Mouse (Mus musculus) kidney, postnatal 4 days (tissue): Measurements from ENCODE around the gene Gm49601.
A peak's percentile ranks its signal among the peaks of the same experiment; 100 is the strongest.

Experiments
- DNase-seq, 2 experiments: peaks; one replicate each; pipeline ENCODE4 v3.0.0; 2021; ENCODE audit warnings: mixed read lengths in 2 of 2

Gm49601 gene

DNA sequence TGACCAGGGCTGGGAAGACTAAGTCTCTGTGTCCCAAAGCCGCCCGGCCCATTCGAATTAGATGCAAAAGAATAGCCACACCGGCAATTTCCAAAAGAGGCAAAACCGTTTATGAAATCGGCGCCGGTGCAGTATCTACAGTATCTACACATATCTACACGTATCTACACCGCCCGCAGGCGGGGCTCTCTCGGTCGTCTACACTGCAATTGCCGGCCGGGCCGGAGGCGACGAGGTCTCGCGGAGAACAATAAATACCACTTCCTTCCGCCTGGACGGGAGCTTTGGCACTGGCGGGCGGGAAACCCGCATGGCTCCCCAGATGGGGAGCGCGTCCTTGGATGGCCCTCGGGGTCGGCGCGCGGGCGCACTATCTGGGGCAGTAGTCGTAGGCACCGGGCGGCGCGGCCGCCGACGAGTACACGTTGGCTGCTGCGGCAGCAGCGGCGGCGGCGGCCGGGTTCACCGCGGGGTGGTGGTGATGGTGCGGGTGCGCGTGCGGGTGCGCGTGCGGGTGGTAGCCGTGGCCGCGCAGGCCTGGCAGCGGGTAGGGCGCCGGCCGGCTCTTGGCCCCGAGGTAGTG lies 44.5 kb downstream of the Gm49601 start:
- DNase-seq, result peak; percentile 40 to 48

DNA sequence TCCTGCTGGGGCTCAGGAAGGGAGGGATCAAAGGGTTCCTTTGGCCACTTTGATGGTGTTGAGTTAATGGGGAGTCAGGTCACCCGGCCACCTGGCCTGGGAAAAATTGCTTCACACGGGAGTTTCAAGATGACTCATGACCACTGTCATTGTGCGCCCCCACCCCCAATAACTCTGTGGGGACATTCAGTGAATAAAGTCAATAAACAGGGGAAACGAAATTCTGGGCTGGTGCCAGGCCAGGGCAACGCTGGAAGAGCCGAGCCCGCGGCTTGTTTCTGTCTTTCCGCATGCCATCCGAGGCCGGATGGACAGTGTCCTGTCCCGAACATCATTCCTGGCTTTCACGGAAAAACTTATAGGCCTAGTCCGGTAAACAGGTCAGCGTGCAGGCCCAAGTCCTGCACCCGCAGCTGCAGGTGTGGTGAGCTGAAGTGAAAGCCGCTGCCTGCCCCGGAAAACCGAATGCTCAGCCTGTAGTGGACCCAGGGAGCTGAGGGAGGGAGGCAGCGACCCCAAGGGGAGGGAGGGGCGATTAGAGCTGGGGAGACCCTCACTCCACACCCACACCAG lies 45.1 kb downstream of the Gm49601 start:
- peak in 1 of 2 experiments; percentile 29 for DNase-seq

DNA sequence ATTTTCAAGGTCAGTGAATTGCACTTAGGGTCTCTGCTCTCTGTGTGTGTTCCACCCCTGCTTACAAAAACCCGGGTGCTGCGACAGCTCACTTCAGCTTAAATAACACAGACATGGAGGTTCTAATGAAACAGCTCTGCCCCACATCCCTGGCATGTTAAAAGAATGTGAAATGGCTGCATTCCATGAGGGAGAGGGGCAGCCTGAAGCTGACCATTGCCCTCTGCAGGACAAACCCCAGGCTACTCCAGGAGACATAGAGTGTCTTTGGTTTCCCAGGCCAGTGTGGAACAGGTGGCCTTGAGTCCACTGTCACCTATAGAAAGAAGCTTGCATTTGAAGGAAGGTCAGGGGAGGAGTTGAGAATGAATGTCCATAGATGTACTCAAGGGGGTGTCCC lies 45.8 kb downstream of the Gm49601 start:
- peak; percentile 33 to 45 for DNase-seq

DNA sequence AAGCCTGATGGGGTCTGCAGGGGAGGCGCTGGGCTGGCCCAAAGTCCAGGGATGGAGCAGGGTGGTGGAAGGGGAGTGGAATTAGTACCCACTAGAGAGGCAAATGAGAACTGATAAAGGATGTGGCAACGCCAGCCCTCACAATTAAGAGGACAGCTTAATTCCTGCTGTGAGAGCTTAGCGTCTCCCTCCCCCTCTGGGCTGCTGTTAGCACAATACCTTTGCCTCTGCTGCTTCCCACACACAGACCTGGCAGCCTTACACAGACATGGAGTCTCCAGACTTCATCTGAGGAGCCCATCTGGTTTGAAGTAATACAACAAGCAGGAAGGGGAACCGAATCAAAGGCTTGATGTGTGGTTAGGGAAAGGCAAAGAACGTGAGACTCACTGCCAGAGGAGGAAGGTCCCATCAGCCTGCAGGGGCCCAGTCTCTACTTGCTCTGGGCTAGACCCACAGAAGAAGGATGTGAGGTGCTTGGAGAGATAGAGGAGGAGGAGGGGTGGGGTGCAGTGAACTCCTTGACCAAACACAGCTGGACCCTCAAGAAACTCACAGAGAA lies 48.5 kb downstream of the Gm49601 start:
- DNase-seq, result no peak

DNA sequence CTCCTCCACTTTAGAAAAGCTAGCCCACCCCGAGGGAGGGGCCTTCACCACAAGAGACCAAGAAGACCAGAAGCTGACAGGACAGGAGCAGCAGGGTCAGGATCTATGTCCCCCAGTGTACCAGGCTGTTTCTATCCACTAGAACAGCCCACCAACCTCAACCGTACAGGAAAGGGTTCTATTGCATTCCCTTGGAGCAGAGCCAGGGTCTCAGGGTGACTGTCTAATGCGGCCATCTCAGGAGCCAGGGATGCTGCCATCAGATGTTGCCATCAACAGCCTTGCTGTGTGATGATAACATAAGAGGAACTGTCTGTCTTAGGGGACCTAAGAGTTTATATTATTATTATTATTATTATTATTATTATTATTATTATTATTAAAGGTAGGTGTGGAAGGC lies 49.2 kb downstream of the Gm49601 start:
- no peak for DNase-seq

DNA sequence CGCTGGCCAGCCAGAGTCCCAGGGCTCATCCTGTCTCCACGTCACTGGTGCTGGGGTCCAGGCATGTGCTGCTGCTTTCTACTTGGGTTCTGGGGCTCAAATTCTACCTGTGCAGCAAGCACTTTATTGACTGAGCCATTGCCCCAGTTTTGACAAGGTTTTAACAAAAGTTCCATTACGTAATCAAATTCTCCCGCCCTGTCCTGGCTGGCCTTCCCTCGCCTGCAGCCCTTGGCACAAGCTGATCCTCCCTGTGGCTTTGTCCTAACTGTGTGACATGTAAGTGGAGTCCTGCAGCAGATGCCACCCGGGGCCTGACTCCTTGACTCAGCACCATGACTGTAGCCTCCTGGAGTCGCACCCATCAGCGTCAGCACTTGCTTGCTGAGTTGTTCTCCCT lies 52.0 kb downstream of the Gm49601 start:
- no peak for DNase-seq
